Comparison of ENCODE assay signal across 8 mouse cellular contexts in genomic region chr13:55211221-55212010, GRCm38 (mm10). TPM values are rescaled to one million over a fixed set of nuclear protein-coding genes. Genes with fewer than 3 reads are reported as not detected.
DNase-seq lines count a peak whose midpoint lies in the region; ATAC-seq and TF ChIP-seq lines count a peak whose summit lies in the region.

No protein-coding gene starts in this region.

- peak; percentile 71 for ATAC-seq in forebrain, embryonic 15.5 days (replicated peaks)

- H3K4me3 ChIP-seq in forebrain, embryonic 15.5 days, result peak overlapping the region; percentile 55
- H3K4me3 ChIP-seq in olfactory bulb, adult 2 months (ENCODE audit: insufficient read depth, low read depth, low read length), result peak overlapping the region; percentile 66

- peak overlapping the region; percentile 88 for H3K4me2 ChIP-seq in forebrain, embryonic 15.5 days (replicated peaks)

- peak overlapping the region; percentile 71 for H3K9ac ChIP-seq in forebrain, embryonic 15.5 days (replicated peaks)

- intact Hi-C loops in heart, postnatal 25 days (cut with DNase I), result loop anchor here (2.0 to 5.0 kb wide), 2 partner anchors 29 to 46 kb away; no protein-coding TSS in a partner anchor

- H3K9me3 ChIP-seq in forebrain, embryonic 15.5 days, result no peaks in the 10 kb centered on the region

- no peaks in the 10 kb centered on the region for H3K27me3 ChIP-seq in forebrain, embryonic 15.5 days

- peak; percentile 89 for DNase-seq in ES-CJ7 (ENCODE audit: low read depth, low spot score)
- peak; percentile 89 for DNase-seq in cerebellum, adult 11-12 months
- peak; percentile 80 for DNase-seq in heart, postnatal 25 days (ENCODE audit: low spot score)
- DNase-seq in layer of hippocampus, adult 18-20 months (ENCODE audit: low spot score in 2 of 2), result peak; percentile 66 to 83
- DNase-seq in lung, adult 18-20 months, result peak; percentile 86 to 88
- peak; percentile 77 to 84 for DNase-seq in thymus, adult 18-20 months

- H3K4me1 ChIP-seq in forebrain, embryonic 15.5 days, result peaks cover 49% of the 10 kb centered on the region
- H3K4me1 ChIP-seq in olfactory bulb, adult 2 months (ENCODE audit: control insufficient read depth, insufficient read depth, low read length), result peaks cover 19% of the 10 kb centered on the region

- WGBS in forebrain, embryonic 15.5 days, result under 1% methylated on average over 29 of the region's 93 CpGs
- WGBS in olfactory bulb, adult 2 months, result under 1% methylated on average over 52 of the region's 93 CpGs

- TF ChIP-seq CTCF in olfactory bulb, adult 2 months (IDR thresholded peaks at IDR 0.05; ENCODE audit: insufficient read depth, low read depth, low read length), result no peak

- H3K36me3 ChIP-seq in forebrain, embryonic 15.5 days, result peaks cover 6% of the 10 kb centered on the region; the same call in 1 of the 2 replicates

- TF ChIP-seq POLR2A in olfactory bulb, adult 2 months (IDR thresholded peaks at IDR 0.05; ENCODE audit: insufficient read depth, low read depth, low read length), result peak; percentile 55

- H3K27ac ChIP-seq in forebrain, embryonic 15.5 days (replicated peaks), result peak overlapping the region; percentile 95
- H3K27ac ChIP-seq in olfactory bulb, adult 2 months (ENCODE audit: insufficient read depth, low read depth, low read length), result peak overlapping the region; percentile 83

RNA-seq across cellular contexts. Expression of gene Nsd1, which starts 1.8 kb away (rescaled TPM):
- polyA plus RNA-seq in forebrain, embryonic 15.5 days (2015; fragmentation: Nextera tagmentation; extraction: Ambion mirVana), result 59.3 and 59.5 TPM in 2 replicates
- total RNA-seq in heart, postnatal 25 days (2021), result 10 to 100 TPM; 59.1 to 65.4 TPM
- total RNA-seq in layer of hippocampus, adult 18-20 months (2021), result 100 to 1,000 TPM; 111 to 124 TPM
- 49.7 and 82.3 TPM in 2 replicates for polyA plus RNA-seq in olfactory bulb, adult 2 months (2012; ENCODE audit: insufficient read depth, insufficient read length, low replicate concordance, missing spikeins)

RNA-seq across cellular contexts. Expression of gene Fgfr4, which starts 59.0 kb away (rescaled TPM):
- polyA plus RNA-seq in forebrain, embryonic 15.5 days (2015; fragmentation: Nextera tagmentation; extraction: Ambion mirVana), result 0.51 and 1.1 TPM in 2 replicates
- under 1 TPM; 0.11 to 0.44 TPM for total RNA-seq in heart, postnatal 25 days (2021)
- under 1 TPM; 0.12 to 0.41 TPM for total RNA-seq in layer of hippocampus, adult 18-20 months (2021)
- not detected in 2 replicates for polyA plus RNA-seq in olfactory bulb, adult 2 months (2012; ENCODE audit: insufficient read depth, insufficient read length, low replicate concordance, missing spikeins)

Comparison
In these comparisons a context has a peak if more than half of its experiments do, and no peak if none do; other contexts are left out.
1. Peak in every context shown above with its lines: DNase-seq, ATAC-seq, H3K4me3 ChIP-seq and H3K27ac ChIP-seq.